Mouse (Mus musculus) G1E (cell line): ENCODE data around the gene Unc93a.
"Not testable (repeated sequence)": the region's sequence is repeated elsewhere in the genome, so short reads cannot be mapped to it uniquely, and the experiment has no call there.

Experiments used
- CTCF ChIP-seq: IDR thresholded peaks from 2 replicates; pipeline ENCODE4 v1.5.1; 2012; ENCODE audit warnings: low read depth, low read length, inconsistent platforms, mixed read lengths
- GATA1 ChIP-seq: IDR thresholded peaks from 2 replicates; pipeline ENCODE4 v1.6.1; 2012; ENCODE audit warnings: borderline replicate concordance, low read length, inconsistent platforms, mixed read lengths
- GATA2 ChIP-seq: IDR thresholded peaks from 2 replicates; pipeline ENCODE4 v1.6.1; 2012; ENCODE audit warnings: low read depth, low read length, inconsistent platforms, borderline replicate concordance
- POLR2AphosphoS5 ChIP-seq: IDR thresholded peaks from 2 replicates; pipeline ENCODE4 v1.6.1; 2012; ENCODE audit warnings: low read depth, low read length, inconsistent platforms; ENCODE audit not compliant: insufficient replicate concordance
- TAL1 ChIP-seq: conservative IDR thresholded peaks from 2 replicates; pipeline ENCODE4 v1.6.1; 2012; ENCODE audit warnings: low read depth, low read length, inconsistent platforms, mixed read lengths

DNA sequence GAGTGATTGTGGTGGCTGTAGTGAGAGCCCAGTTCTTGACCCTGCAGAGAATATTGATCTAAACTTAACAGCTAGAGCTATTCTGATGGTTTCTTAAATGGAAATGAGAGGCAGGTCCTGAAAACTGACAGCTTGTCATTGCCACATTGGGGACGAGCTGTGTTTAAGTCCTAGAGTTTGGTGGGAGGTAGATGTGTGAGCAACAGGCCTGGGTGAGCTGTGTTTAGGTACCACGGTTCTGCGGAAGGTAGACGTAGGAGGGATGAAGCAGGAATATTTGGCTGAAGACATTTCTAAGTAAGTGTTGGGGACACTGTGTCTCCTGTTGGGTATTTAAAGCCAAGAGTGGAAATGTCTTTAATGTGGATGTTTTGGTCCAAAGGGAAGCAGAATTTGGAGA is 47.4 kb upstream of the Unc93a start:
- not testable (repeated sequence) for TF ChIP-seq CTCF, GATA1, TAL1, GATA2, POLR2AphosphoS5
